In the genomic region with DNA sequence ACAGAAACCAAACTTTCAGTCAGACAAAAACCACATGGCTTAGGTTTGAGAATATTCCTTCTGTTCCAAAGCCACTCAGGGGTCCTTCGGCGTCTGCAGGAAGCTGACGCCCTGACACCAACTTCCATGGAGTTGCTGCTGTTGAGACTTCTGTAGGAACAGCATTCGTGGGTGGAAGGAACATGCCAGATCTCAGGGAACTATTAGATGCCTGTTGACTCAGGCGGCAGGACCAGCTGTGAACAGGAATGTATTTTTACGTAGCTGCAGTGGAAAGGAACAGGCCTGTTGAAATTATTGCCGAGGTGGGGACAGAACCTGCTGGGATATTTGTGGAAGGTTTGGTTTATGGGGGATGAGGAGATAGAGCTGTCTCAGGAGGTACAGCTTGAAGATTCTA, we compare ENCODE assay signal across 11 mouse cellular contexts.
A peak's percentile ranks its signal among the peaks of the same experiment; 100 is the strongest.
DNase-seq lines count a peak whose midpoint lies in the region; TF ChIP-seq lines count a peak whose summit lies in the region.
"Had no signal": no experiment of that assay in that cellular context is flagged by ENCODE, and none has a peak within 500 bp of the region (broad histone marks: within the 10 kb centered on the region; RNA-seq: fewer than 3 reads in every experiment).

No protein-coding gene starts in this region.

- no peak for TF ChIP-seq EP300 in CH12.LX (IDR thresholded peaks at IDR 0.05; ENCODE audit: low read length)

- no peaks in the 10 kb centered on the region for H3K79me2 ChIP-seq in CH12.LX (replicated peaks; ENCODE audit: control insufficient read depth, extremely low read depth, insufficient read depth, poor library complexity, severe bottlenecking)

- TF ChIP-seq POLR2A in CH12.LX (IDR thresholded peaks at IDR 0.05; ENCODE audit: low read depth, low read length): no peak
- TF ChIP-seq POLR2A in cortical plate, adult 2 months (IDR thresholded peaks at IDR 0.05; ENCODE audit: extremely low read depth, insufficient read depth, low read length): no peak

- no peaks in the 10 kb centered on the region for H3K9me3 ChIP-seq in CH12.LX (replicated peaks; ENCODE audit: low read length)

- TF ChIP-seq RAD21 in CH12.LX (IDR thresholded peaks at IDR 0.05; ENCODE audit: low read depth, low read length): no peak

- H3K27ac ChIP-seq in CH12.LX (ENCODE audit: insufficient read depth, low read depth): no peak overlapping the region
- H3K27ac ChIP-seq in cortical plate, adult 2 months (ENCODE audit: insufficient read depth, low read length): peak overlapping the region; percentile 63

- no peak overlapping the region for H3K4me3 ChIP-seq in CH12.LX (replicated peaks in 1 of 3; ENCODE audit: low read depth in 2 of 3, low read length in 2 of 3, poor library complexity in 1 of 3)
- H3K4me3 ChIP-seq in cortical plate, adult 2 months (ENCODE audit: insufficient read depth, low read length): no peak overlapping the region
- H3K4me3 ChIP-seq: erythroblast, embryonic 14.5 days; myocyte had no signal

- peak overlapping the region; percentile 9; the same call in 1 of the 2 replicates for H3K9ac ChIP-seq in CH12.LX (ENCODE audit: insufficient read depth, low read depth)

- intact Hi-C loops in heart, postnatal 14 days (cut with DNase I): loop anchor here (5.0 kb wide), 1 partner anchor 80 kb away; no protein-coding TSS in a partner anchor

- DNase-seq in heart, adult 18-20 months: peak; percentile 20 to 36
- no peak for DNase-seq in heart, postnatal 14 days
- peak; percentile 41 for DNase-seq in layer of hippocampus, adult 11-12 months (ENCODE audit: low spot score)
- DNase-seq in layer of hippocampus, postnatal 36 days: no peak
- no peak for DNase-seq in CH12.LX (ENCODE audit: extremely low read depth)
- no peak for DNase-seq in urinary bladder, postnatal 25 days (ENCODE audit: low spot score)
- no peak for DNase-seq in c-Kit-positive CD71-positive TER-119-positive erythroid progenitor cells, embryonic 14.5 days (ENCODE audit: low spot score)
- DNase-seq: liver had no signal

- dilution Hi-C loops in CH12.LX (cut with MboI; ENCODE audit: extremely low pct_ligation_motif_present, extremely low pct_unique_long_range_greater_than_20kb, low sequenced_read_pairs): no loop called here

- in situ Hi-C loops in CH12.LX (cut with MboI; ENCODE audit: low pct_ligation_motif_present, low pct_unique_long_range_greater_than_20kb, low sequenced_read_pairs): no loop called here

- no peaks in the 10 kb centered on the region for H3K27me3 ChIP-seq in CH12.LX (replicated peaks)

- peaks cover 0 to 6% of the 10 kb centered on the region in 2 experiments for H3K36me3 ChIP-seq in CH12.LX (replicated peaks in 1 of 2; ENCODE audit: control insufficient read depth in 1 of 2, insufficient read depth in 1 of 2, low read length in 1 of 2)

- peak overlapping the region; percentile 37; the same call in 1 of the 2 replicates for H3K4me2 ChIP-seq in CH12.LX (ENCODE audit: insufficient read depth, low read depth, poor library complexity, severe bottlenecking)

- TF ChIP-seq CTCF in CH12.LX (conservative IDR thresholded peaks at IDR 0.05 in 1 of 2, IDR thresholded peaks at IDR 0.05 in 1 of 2; ENCODE audit: low read depth in 2 of 2, low read length in 2 of 2): no peak
- TF ChIP-seq CTCF in cortical plate, adult 2 months (IDR thresholded peaks at IDR 0.05; ENCODE audit: extremely low read depth, insufficient read depth, low read length): no peak

- peaks cover 20 to 67% of the 10 kb centered on the region in 2 experiments for H3K4me1 ChIP-seq in CH12.LX (ENCODE audit: control insufficient read depth in 1 of 2, insufficient read depth in 2 of 2)
- H3K4me1 ChIP-seq in cortical plate, adult 2 months (ENCODE audit: control insufficient read depth, insufficient read depth, low read length): peaks cover 16% of the 10 kb centered on the region

TF ChIP-seq in CH12.LX, 34 proteins besides CTCF, POLR2A, EP300 and RAD21:
- TF ChIP-seq ZC3H11A (IDR thresholded peaks at IDR 0.05; ENCODE audit: low read depth, low read length) (no peak), TCF12 (IDR thresholded peaks at IDR 0.05; ENCODE audit: low read depth, low read length) (no peak), SIN3A (IDR thresholded peaks at IDR 0.05; ENCODE audit: low read length) (peak; percentile 24; the same call in 1 of the 2 replicates), MXI1 (IDR thresholded peaks at IDR 0.05; ENCODE audit: low read depth, low read length) (0 out of 2 replicates have a peak, but pooled peaks have one; percentile 22)

Comparison
In these comparisons a context has a peak if more than half of its experiments do, and no peak if none do; other contexts are left out.
1. DNase-seq: peak in heart, adult 18-20 months (2 of 2) and layer of hippocampus, adult 11-12 months (single experiment); none in heart, postnatal 14 days (0 of 2), layer of hippocampus, postnatal 36 days (0 of 2), CH12.LX (single experiment), urinary bladder, postnatal 25 days (single experiment) and c-Kit-positive CD71-positive TER-119-positive erythroid progenitor cells, embryonic 14.5 days (single experiment).